Mouse (Mus musculus): Measurements from ENCODE around the gene Acot11. TPM values are rescaled to one million over a fixed set of nuclear protein-coding genes. Genes with fewer than 3 reads are reported as not detected.

The Acot11 gene
- polyA plus RNA-seq, 1 experiment from 2014 or later, result 1.3 TPM

DNA sequence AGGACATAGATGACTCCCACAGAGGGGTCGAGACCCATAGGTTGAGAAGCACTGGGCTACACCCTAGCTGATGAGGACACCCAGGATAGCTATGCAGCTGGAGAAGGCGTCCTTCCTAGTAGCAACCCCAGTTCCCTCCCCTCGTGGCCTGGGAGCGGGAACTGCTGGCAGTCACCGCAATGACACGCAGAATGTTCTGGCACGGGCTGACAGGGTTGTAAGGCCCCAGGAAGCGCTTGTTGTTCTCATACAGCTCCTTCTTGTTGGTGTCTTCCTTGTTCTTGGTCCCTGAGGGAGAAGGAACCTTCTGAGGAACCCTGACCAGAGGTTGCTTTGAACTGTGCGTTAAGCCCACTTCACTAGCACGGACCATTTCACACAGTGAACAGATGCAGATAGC lies 100.8 kb downstream of the Acot11 start:
- H3K4me3 ChIP-seq (ENCODE audit: low read depth, low read length), result no peak overlapping the region
- H3K27me3 ChIP-seq (ENCODE audit: control insufficient read depth, insufficient read depth, low read length), result no peaks in the 10 kb centered on the region
- no peak overlapping the region for H3K4me2 ChIP-seq
- no peaks in the 10 kb centered on the region for H3K9me3 ChIP-seq (ENCODE audit: control insufficient read depth, low read length)
- no peak overlapping the region for H3K9ac ChIP-seq (ENCODE audit: low read length)
- no peak for ATAC-seq (ENCODE audit: low FRiP score)
- no peaks in the 10 kb centered on the region for H3K36me3 ChIP-seq (ENCODE audit: control insufficient read depth, insufficient read depth, low read length)
- WGBS, result 87% methylated on average over 10 of the region's 10 CpGs
- H3K27ac ChIP-seq (ENCODE audit: low read depth, low read length), result no peak overlapping the region
- peaks cover 13% of the 10 kb centered on the region for H3K4me1 ChIP-seq (ENCODE audit: control insufficient read depth, insufficient read depth, low read length)
- no peak for DNase-seq (ENCODE audit: low spot score, missing footprints)

DNA sequence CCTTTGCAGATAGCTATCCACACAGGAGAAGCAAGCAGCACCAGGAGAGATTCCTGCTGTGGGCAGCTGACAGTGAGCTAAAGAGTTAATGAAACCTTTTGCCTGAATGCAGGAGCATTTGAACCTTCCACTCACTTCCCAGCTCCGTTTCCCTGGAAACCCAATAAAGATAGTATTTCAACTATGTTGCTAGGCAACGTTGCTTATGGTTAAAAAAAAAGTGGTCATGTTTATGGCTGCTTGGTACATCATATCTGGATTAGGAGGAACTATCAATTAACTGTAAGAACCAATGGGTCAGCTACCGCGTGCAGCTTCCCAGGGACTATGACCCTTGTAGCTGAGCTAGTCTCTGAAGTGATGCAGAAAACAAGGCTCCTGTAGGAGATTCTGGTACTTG lies 104.0 kb downstream of the Acot11 start:
- Histone ChIP-seq H3K27ac (ENCODE audit: low read depth, low read length) (no peak overlapping the region), H3K9ac (ENCODE audit: low read length) (no peak overlapping the region), H3K36me3 (ENCODE audit: control insufficient read depth, insufficient read depth, low read length) (no peaks in the 10 kb centered on the region), H3K4me2 (no peak overlapping the region), H3K4me3 (ENCODE audit: low read depth, low read length) (no peak overlapping the region), H3K27me3 (ENCODE audit: control insufficient read depth, insufficient read depth, low read length) (no peaks in the 10 kb centered on the region), H3K4me1 (ENCODE audit: control insufficient read depth, insufficient read depth, low read length) (peaks cover 12% of the 10 kb centered on the region), H3K9me3 (ENCODE audit: control insufficient read depth, low read length) (no peaks in the 10 kb centered on the region)
- WGBS, result 63% methylated on average over 4 of the region's 4 CpGs
- ATAC-seq (ENCODE audit: low FRiP score) (no peak), DNase-seq (ENCODE audit: low spot score, missing footprints) (no peak)

DNA sequence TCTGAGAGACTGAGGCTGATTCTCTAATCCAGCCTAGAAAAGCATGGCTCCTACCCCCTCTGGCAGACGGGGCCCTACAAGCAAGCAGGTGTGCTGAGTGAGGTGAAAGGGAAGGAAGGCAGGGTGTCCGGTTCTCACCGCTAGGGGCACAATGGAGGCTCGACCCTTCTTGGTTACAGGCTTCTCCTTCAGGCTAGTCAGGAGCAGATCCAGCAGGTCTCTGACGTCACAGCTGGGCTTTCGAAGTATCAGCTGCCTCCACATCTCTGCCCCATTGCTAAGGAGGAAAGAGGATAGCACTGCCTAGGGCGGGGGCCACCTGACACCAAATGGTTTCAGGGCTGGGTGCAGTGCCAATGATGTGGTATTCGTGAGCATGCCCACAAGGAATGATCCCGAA lies 104.8 kb downstream of the Acot11 start:
- WGBS, result 26% methylated on average over 9 of the region's 9 CpGs
- Histone ChIP-seq H3K36me3 (ENCODE audit: control insufficient read depth, insufficient read depth, low read length) (no peaks in the 10 kb centered on the region), H3K4me2 (no peak overlapping the region)

More for the DNA sequence above, 104.8 kb downstream of the Acot11 start:
- Histone ChIP-seq H3K27ac (ENCODE audit: low read depth, low read length) (no peak overlapping the region), H3K27me3 (ENCODE audit: control insufficient read depth, insufficient read depth, low read length) (no peaks in the 10 kb centered on the region), H3K4me3 (ENCODE audit: low read depth, low read length) (no peak overlapping the region), H3K4me1 (ENCODE audit: control insufficient read depth, insufficient read depth, low read length) (peaks cover 4% of the 10 kb centered on the region), H3K9me3 (ENCODE audit: control insufficient read depth, low read length) (no peaks in the 10 kb centered on the region), H3K9ac (ENCODE audit: low read length) (no peak overlapping the region)
- DNase-seq (ENCODE audit: low spot score, missing footprints) (peak; percentile 87), ATAC-seq (ENCODE audit: low FRiP score) (peak; percentile 71)

Other genes with a start within 250 kb of the Acot11 start
- gene Dhcr24, start 244.0 kb downstream of the Acot11 start, polyA plus RNA-seq (2014; fragmentation: Nextera tagmentation; extraction: Ambion mirVana), result 25.0 and 27.1 TPM in 2 replicates
- 0.18 and 0.25 TPM in 2 replicates for gene Lexm, start 187.8 kb downstream of the Acot11 start, polyA plus RNA-seq (2014; fragmentation: Nextera tagmentation; extraction: Ambion mirVana)
- gene Ttc22, start 182.6 kb downstream of the Acot11 start, polyA plus RNA-seq (2014; fragmentation: Nextera tagmentation; extraction: Ambion mirVana), result not detected in 2 replicates
- gene Pars2, start 153.9 kb downstream of the Acot11 start, polyA plus RNA-seq (2014; fragmentation: Nextera tagmentation; extraction: Ambion mirVana), result 11.4 and 12.4 TPM in 2 replicates
- 87.9 and 97.3 TPM in 2 replicates for gene Ttc4, start 126.1 kb downstream of the Acot11 start, polyA plus RNA-seq (2014; fragmentation: Nextera tagmentation; extraction: Ambion mirVana)
- gene Mroh7, start 74.1 kb downstream of the Acot11 start, polyA plus RNA-seq (2014; fragmentation: Nextera tagmentation; extraction: Ambion mirVana), result 0.07 TPM in 1 of 2 replicates, not detected in the other
- gene Fam151a, start 71.1 kb downstream of the Acot11 start, polyA plus RNA-seq (2014; fragmentation: Nextera tagmentation; extraction: Ambion mirVana), result not detected in 2 replicates
- gene Ssbp3, start 105.7 kb upstream of the Acot11 start, polyA plus RNA-seq (2014; fragmentation: Nextera tagmentation; extraction: Ambion mirVana), result 124 and 132 TPM in 2 replicates

Data from midbrain, embryonic 11.5 days (tissue).